Mouse (Mus musculus) embryonic fibroblast, embryonic 13.5 days (primary cell): ENCODE data around the gene Celf5.

Experiments
- CTCF ChIP-seq: IDR thresholded peaks from 2 replicates; pipeline ENCODE4 v1.5.1; 2011; ENCODE audit warnings: mild to moderate bottlenecking, control low read depth, low read length, moderate library complexity, borderline replicate concordance; ENCODE audit not compliant: insufficient read depth
- POLR2A ChIP-seq: IDR thresholded peaks from 2 replicates; pipeline ENCODE4 v1.6.1; 2011; ENCODE audit warnings: low read depth, mild to moderate bottlenecking, control low read depth, low read length, moderate library complexity

DNA sequence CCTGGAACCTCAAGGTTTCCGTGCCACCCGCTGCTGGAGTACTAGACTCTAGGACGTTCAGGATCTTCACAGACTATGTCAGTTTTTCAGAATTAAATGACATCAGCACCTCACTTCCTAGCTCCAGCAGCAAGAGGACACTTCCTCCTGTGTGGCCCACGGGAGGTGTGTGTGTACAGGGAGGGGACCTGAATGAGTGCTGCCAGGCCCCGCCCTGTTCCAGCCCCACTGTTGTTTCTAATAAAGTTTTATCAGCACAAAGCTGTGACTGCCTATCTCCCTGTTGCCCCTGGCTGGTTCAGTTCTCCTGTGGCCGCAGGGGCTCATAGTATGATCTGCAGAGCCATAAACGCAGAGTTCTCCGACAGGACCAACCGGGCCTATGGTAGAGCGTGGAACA is 8.0 kb downstream of the Celf5 start:
- no peak for TF ChIP-seq POLR2A
- TF ChIP-seq CTCF: no peak
